Mouse (Mus musculus): ENCODE measurements around the gene Tfcp2l1. TPM values are rescaled to one million over a fixed set of nuclear protein-coding genes. Genes with fewer than 3 reads are reported as not detected.

The Tfcp2l1 gene
- total and polyA plus RNA-seq, 3 experiments: 0.32 to 0.47 (median 0.33) TPM

- intact Hi-C loops (cut with DNase I): no loop called here
- H3K36me3 ChIP-seq (ENCODE audit: control insufficient read depth, insufficient read depth, low read length): no peaks in the 10 kb centered on the region
Measured at GRCm38 (mm10) chr1:118687726-118688125, 60.0 kb downstream of the Tfcp2l1 start.

DNA sequence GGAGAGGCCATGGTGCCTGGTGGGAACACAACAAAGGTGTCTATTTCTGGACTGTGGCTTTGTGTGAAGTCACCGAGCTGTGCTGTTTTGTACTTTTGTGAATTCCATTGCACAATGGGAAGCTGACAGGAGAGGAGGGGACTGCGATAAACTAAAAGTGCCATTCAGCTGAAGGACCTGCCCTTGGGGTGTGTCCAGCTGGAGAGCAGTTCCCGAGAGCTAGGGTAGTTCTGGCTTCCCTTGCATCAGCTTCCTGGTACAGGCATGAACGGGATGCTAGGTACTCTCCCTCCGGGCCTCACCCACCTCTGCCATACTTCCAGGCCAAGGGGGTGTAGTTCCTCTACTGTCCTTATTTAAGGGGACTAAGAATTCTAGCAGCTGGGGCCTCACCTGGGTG, 62.1 kb downstream of the Tfcp2l1 start:
- H3K4me1 ChIP-seq (ENCODE audit: control insufficient read depth, insufficient read depth, low read length): no peaks in the 10 kb centered on the region
- H3K27me3 ChIP-seq (ENCODE audit: control insufficient read depth, insufficient read depth, low read length): no peaks in the 10 kb centered on the region
- TF ChIP-seq EP300 (IDR thresholded peaks at IDR 0.05; ENCODE audit: insufficient read depth, low read depth, low read length) (no peak), POLR2A (IDR thresholded peaks at IDR 0.05; ENCODE audit: insufficient read depth, low read depth, low read length) (no peak), CTCF (IDR thresholded peaks at IDR 0.05) (no peak)
- no peak overlapping the region for H3K4me3 ChIP-seq
- H3K36me3 ChIP-seq (ENCODE audit: control insufficient read depth, insufficient read depth, low read length): no peaks in the 10 kb centered on the region
- H3K9ac ChIP-seq (ENCODE audit: low read depth, low read length): no peak overlapping the region
- no peak for DNase-seq
- H3K79me2 ChIP-seq (replicated peaks; ENCODE audit: control insufficient read depth, insufficient read depth, low read length): no peaks in the 10 kb centered on the region
- no peak overlapping the region for H3K27ac ChIP-seq
- 29% methylated on average over 5 of the region's 5 CpGs for WGBS
- intact Hi-C loops (cut with DNase I): no loop called here

More at GRCm38 (mm10) chr1:118687726-118688125, 60.0 kb downstream of the Tfcp2l1 start:
- Histone ChIP-seq H3K27me3 (ENCODE audit: control insufficient read depth, insufficient read depth, low read length) (no peaks in the 10 kb centered on the region), H3K79me2 (replicated peaks; ENCODE audit: control insufficient read depth, insufficient read depth, low read length) (no peaks in the 10 kb centered on the region), H3K4me3 (no peak overlapping the region), H3K4me1 (ENCODE audit: control insufficient read depth, insufficient read depth, low read length) (no peaks in the 10 kb centered on the region), H3K27ac (no peak overlapping the region), H3K9ac (ENCODE audit: low read depth, low read length) (no peak overlapping the region)
- 84% methylated on average over 10 of the region's 10 CpGs for WGBS
- TF ChIP-seq CTCF (IDR thresholded peaks at IDR 0.05) (no peak), POLR2A (IDR thresholded peaks at IDR 0.05; ENCODE audit: insufficient read depth, low read depth, low read length) (no peak), EP300 (IDR thresholded peaks at IDR 0.05; ENCODE audit: insufficient read depth, low read depth, low read length) (no peak)
- no peak for DNase-seq

GRCm38 (mm10) chr1:118694436-118694835, 66.7 kb downstream of the Tfcp2l1 start:
- no peaks in the 10 kb centered on the region for H3K79me2 ChIP-seq (replicated peaks; ENCODE audit: control insufficient read depth, insufficient read depth, low read length)
- DNase-seq: no peak
- 70% methylated on average over 2 of the region's 2 CpGs for WGBS

GRCm38 (mm10) chr1:118697906-118698305, 70.2 kb downstream of the Tfcp2l1 start:
- no peak for TF ChIP-seq POLR2A (IDR thresholded peaks at IDR 0.05; ENCODE audit: insufficient read depth, low read depth, low read length)
- TF ChIP-seq EP300 (IDR thresholded peaks at IDR 0.05; ENCODE audit: insufficient read depth, low read depth, low read length): no peak
- no peak for TF ChIP-seq CTCF (IDR thresholded peaks at IDR 0.05)

More at GRCm38 (mm10) chr1:118694436-118694835, 66.7 kb downstream of the Tfcp2l1 start:
- Histone ChIP-seq H3K4me1 (ENCODE audit: control insufficient read depth, insufficient read depth, low read length) (no peaks in the 10 kb centered on the region), H3K36me3 (ENCODE audit: control insufficient read depth, insufficient read depth, low read length) (no peaks in the 10 kb centered on the region), H3K27me3 (ENCODE audit: control insufficient read depth, insufficient read depth, low read length) (no peaks in the 10 kb centered on the region), H3K27ac (no peak overlapping the region), H3K4me3 (no peak overlapping the region), H3K9ac (ENCODE audit: low read depth, low read length) (no peak overlapping the region)
- intact Hi-C loops (cut with DNase I): no loop called here
- no peak for TF ChIP-seq CTCF (IDR thresholded peaks at IDR 0.05)
- TF ChIP-seq EP300 (IDR thresholded peaks at IDR 0.05; ENCODE audit: insufficient read depth, low read depth, low read length): no peak
- no peak for TF ChIP-seq POLR2A (IDR thresholded peaks at IDR 0.05; ENCODE audit: insufficient read depth, low read depth, low read length)

DNA sequence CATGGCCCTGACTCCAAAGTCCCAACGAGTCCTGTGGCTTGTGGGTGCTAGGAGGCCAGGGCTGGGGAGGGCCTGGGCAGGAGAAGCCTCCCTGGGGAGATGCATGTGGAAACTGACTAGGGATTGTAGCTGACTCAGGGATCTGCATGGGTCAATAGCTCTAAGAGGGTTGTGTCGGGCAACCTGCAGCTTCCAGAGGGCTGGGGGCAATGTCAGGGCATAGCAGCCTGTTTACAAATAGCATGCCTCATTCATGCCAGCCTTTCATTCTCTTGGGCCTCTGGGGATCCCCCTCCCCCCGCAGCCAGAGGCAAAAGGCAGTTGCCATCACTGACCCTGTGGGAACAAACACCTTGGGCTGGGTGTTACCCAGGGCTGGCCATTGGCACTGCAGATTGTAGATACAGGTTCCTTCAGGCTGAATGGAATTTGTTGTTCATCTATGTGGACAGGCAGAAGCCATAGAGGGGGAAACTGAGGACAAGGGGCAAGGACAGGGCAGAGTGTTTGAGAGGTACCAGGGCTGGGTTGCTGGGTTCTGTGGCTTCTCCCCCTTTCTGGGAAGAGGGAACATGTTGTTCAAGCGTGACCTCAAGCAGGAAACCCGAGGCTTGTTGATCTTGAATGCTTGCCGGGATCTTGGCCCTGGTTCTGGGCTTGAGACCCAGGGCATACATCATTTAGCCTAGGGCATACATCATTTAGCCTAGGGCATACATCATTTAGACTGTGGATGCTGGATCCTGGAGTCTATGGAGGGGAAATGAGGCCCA, 71.6 kb downstream of the Tfcp2l1 start:
- Histone ChIP-seq H3K79me2 (replicated peaks; ENCODE audit: control insufficient read depth, insufficient read depth, low read length) (no peaks in the 10 kb centered on the region), H3K4me3 (no peak overlapping the region), H3K9ac (ENCODE audit: low read depth, low read length) (no peak overlapping the region), H3K36me3 (ENCODE audit: control insufficient read depth, insufficient read depth, low read length) (no peaks in the 10 kb centered on the region), H3K27ac (no peak overlapping the region), H3K27me3 (ENCODE audit: control insufficient read depth, insufficient read depth, low read length) (no peaks in the 10 kb centered on the region), H3K4me1 (ENCODE audit: control insufficient read depth, insufficient read depth, low read length) (no peaks in the 10 kb centered on the region)
- no peak for TF ChIP-seq POLR2A (IDR thresholded peaks at IDR 0.05; ENCODE audit: insufficient read depth, low read depth, low read length)
- TF ChIP-seq CTCF (IDR thresholded peaks at IDR 0.05): no peak
- TF ChIP-seq EP300 (IDR thresholded peaks at IDR 0.05; ENCODE audit: insufficient read depth, low read depth, low read length): no peak
- DNase-seq: no peak
- 56% methylated on average over 6 of the region's 6 CpGs for WGBS
- intact Hi-C loops (cut with DNase I): no loop called here

More at GRCm38 (mm10) chr1:118697906-118698305, 70.2 kb downstream of the Tfcp2l1 start:
- WGBS: 51% methylated on average over 6 of the region's 6 CpGs
- intact Hi-C loops (cut with DNase I): no loop called here
- H3K9ac ChIP-seq (ENCODE audit: low read depth, low read length): no peak overlapping the region
- DNase-seq: no peak
- no peak overlapping the region for H3K4me3 ChIP-seq
- no peaks in the 10 kb centered on the region for H3K36me3 ChIP-seq (ENCODE audit: control insufficient read depth, insufficient read depth, low read length)
- H3K79me2 ChIP-seq (replicated peaks; ENCODE audit: control insufficient read depth, insufficient read depth, low read length): no peaks in the 10 kb centered on the region
- no peak overlapping the region for H3K27ac ChIP-seq
- H3K27me3 ChIP-seq (ENCODE audit: control insufficient read depth, insufficient read depth, low read length): no peaks in the 10 kb centered on the region
- H3K4me1 ChIP-seq (ENCODE audit: control insufficient read depth, insufficient read depth, low read length): no peaks in the 10 kb centered on the region

- H3K36me3 ChIP-seq (ENCODE audit: control insufficient read depth, insufficient read depth, low read length): no peaks in the 10 kb centered on the region
- DNase-seq: no peak
- H3K4me3 ChIP-seq: no peak overlapping the region
- no peak overlapping the region for H3K27ac ChIP-seq
- 68% methylated on average over 1 of the region's 1 CpGs for WGBS
- TF ChIP-seq CTCF (IDR thresholded peaks at IDR 0.05) (no peak), POLR2A (IDR thresholded peaks at IDR 0.05; ENCODE audit: insufficient read depth, low read depth, low read length) (no peak), EP300 (IDR thresholded peaks at IDR 0.05; ENCODE audit: insufficient read depth, low read depth, low read length) (no peak)
- no peaks in the 10 kb centered on the region for H3K79me2 ChIP-seq (replicated peaks; ENCODE audit: control insufficient read depth, insufficient read depth, low read length)
- no peak overlapping the region for H3K9ac ChIP-seq (ENCODE audit: low read depth, low read length)
- no peaks in the 10 kb centered on the region for H3K27me3 ChIP-seq (ENCODE audit: control insufficient read depth, insufficient read depth, low read length)
- intact Hi-C loops (cut with DNase I): no loop called here
- H3K4me1 ChIP-seq (ENCODE audit: control insufficient read depth, insufficient read depth, low read length): no peaks in the 10 kb centered on the region
Measured at GRCm38 (mm10) chr1:118699961-118700360, 72.2 kb downstream of the Tfcp2l1 start.
